Mouse (Mus musculus): ENCODE data around the gene Hoxc13.

DNA sequence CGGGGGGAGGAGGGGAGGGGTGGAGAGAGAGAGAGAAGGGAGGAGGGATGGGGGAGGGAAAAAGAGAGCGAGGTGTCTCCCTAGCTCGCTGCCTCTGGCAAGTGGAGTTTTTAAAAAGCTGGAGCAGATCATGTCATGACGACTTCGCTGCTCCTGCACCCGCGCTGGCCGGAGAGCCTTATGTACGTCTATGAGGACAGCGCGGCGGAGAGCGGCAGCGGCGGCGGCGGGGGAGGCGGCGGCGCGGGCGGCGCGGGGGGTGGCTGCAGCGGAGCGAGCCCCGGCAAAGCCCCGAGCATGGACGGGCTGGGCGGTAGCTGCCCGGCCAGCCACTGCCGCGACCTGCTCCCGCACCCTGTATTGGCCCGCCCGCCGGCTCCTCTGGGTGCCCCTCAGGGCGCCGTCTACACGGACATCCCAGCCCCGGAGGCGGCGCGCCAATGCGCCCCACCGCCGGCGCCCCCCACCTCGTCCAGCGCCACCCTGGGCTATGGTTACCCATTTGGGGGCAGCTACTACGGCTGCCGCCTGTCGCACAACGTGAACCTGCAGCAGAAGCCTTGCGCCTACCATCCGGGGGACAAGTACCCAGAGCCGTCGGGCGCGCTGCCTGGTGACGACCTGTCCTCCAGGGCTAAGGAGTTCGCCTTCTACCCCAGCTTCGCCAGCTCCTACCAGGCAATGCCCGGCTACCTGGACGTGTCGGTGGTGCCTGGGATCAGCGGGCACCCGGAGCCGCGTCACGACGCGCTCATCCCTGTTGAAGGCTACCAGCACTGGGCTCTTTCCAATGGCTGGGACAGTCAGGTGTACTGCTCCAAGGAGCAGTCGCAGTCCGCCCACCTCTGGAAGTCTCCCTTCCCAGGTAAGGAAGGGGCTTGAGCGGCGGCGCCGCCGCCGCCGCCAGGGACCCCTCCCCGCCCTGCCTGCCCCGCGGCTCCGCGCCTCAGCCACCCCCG lies at the start of gene Hoxc13:
- TF ChIP-seq CTCF (IDR thresholded peaks at IDR 0.05; ENCODE audit: extremely low read depth, insufficient read depth, insufficient read length, insufficient replicate concordance) (no peak), POLR2A (IDR thresholded peaks at IDR 0.05; ENCODE audit: low read depth, low read length) (no peak)

All from spleen, adult 2 months (tissue).